Mouse (Mus musculus) CD4-positive, CD25-positive, alpha-beta regulatory T cell, adult 2 months (primary cell): ENCODE data around the gene H2-T24.
"Not testable (repeated sequence)": the region's sequence is repeated elsewhere in the genome, so short reads cannot be mapped to it uniquely, and the experiment has no call there.

Experiments used
- DNase-seq: peaks from one replicate; pipeline ENCODE4 v3.0.0-alpha.2; 2012; ENCODE audit warnings: low read depth, low spot score

H2-T24 gene

GRCm38 (mm10) chr17:36023710-36024654 lies 3.6 kb upstream of the H2-T24 start:
- DNase-seq, result peak; percentile 62

DNA sequence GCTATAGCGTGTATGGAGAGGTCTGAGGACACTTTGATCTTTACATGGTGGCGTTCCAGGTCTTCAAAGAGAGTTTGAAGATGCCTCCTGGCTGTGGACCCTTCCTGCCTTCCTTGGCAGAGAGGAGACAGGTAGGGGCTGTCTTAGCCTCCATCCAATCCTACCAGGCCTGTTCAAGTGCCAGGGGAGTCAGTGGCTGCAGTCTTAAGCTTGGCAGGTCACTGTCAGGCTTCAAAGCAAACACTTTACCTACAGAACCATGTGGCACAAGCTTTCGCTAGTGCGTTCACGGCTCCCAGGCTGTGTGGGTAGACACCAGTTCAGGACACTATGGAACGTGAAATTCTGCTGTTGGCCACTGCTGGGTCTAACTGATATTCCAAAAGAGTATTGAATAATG lies 2.6 kb upstream of the H2-T24 start:
- no peak for DNase-seq

DNA sequence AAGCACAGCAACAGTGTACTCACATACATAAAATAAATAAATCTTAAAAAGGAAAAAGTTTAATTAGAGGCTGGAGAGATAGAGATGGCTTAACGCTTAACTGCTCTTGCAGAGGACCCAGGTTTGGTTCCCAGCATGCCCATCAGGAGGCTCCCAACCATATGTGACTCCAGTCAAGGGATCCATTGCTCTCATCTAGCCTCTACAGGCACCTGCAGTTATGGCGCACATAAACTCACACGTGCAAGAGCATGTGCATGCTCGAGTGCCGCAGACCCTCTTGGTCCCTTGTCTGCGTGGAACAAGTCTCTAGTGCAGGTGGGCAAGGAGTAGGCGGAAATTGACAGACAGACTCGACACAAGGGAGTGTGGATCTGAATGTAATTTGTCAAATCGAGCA lies 1.7 kb upstream of the H2-T24 start:
- no peak for DNase-seq

GRCm38 (mm10) chr17:36021309-36021708 lies 949 bp upstream of the H2-T24 start:
- DNase-seq, result no peak

DNA sequence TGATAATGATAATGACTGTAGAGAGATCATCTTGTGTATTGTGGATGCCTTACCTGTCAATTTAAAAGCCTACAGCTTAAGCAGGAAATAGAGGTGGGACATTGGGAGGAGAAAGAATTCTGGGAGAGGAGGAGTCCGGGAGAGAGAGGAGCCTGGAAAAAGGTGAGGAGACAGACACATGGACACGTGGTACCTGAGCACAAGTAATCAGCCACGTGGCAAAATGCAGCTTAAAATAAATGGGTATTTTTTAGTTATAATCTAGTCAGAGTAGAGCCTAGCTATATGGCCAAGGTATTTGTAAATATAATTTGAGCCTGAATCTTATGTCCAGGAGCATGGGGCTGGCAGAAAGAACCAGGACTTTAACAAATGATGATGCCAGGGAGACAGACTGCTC lies 841 bp downstream of the H2-T24 start:
- no peak for DNase-seq

- DNase-seq, result no peak
Measured at GRCm38 (mm10) chr17:36018979-36019378, 1.4 kb downstream of the H2-T24 start.

DNA sequence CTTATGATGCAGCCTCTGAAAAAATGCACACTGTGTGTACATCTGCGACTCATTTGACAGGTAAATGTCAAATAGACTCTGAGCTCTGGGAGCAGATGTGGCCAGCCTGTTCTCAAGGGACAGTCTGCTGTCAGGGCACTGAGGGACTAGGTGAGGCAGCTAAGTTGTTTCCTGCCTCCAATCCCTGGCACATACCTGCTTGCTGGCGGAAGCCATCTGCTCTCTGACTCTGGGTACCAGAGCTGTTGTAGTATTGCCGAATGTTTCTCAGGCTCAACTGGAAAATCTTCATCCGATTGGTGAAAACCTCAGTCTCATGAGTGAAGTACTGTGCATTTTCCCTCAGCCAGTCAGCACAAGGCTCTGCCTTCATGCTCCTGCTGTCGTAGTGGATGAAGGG lies 3.3 kb downstream of the H2-T24 start:
- no peak for DNase-seq

GRCm38 (mm10) chr17:36014977-36015376 lies 5.4 kb downstream of the H2-T24 start:
- no peak for DNase-seq

GRCm38 (mm10) chr17:36004409-36004808 lies 16.0 kb downstream of the H2-T24 start:
- not testable (repeated sequence) for DNase-seq

DNA sequence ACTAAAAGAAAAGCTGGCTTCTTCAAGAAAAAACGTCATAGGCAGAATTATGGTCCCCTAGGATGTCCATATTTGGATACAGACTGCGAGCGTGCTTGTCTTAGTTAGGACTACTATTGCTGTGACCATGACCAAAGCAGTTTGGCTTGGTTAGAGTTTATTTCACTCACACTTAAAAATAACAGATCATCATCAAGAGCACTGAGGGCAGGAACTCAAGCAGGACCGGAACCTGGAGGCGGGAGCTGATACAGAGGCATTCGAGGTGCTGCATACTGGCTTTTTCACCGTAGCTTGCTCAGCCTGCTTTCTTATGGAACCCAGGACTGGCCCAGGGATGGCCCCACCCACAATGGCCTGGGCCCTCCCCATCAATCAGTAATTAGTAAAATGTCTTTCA lies 17.0 kb downstream of the H2-T24 start:
- DNase-seq, result peak; percentile 44

DNA sequence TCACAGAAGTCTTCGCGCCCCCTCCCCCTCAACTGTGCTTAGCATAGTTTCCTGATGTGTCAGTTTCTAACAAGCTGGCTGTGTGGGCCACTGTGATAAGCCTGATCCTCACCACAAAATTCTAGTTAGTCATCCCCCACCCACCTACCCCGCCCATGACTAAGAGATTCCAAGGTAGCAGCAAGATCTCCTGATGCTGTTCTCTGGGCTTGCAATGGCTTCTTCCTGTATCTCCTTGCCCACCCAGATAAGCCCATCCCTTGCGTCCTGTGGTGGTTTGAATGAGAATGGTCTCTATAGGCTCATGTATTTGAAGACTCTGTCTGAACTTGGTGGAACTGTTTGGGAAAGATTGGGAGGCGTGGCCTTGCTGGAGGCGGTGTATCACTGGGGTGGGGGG lies 18.4 kb downstream of the H2-T24 start:
- DNase-seq, result peak; percentile 69

GRCm38 (mm10) chr17:36001121-36001897 lies 19.1 kb downstream of the H2-T24 start:
- peak; percentile 80 for DNase-seq

DNA sequence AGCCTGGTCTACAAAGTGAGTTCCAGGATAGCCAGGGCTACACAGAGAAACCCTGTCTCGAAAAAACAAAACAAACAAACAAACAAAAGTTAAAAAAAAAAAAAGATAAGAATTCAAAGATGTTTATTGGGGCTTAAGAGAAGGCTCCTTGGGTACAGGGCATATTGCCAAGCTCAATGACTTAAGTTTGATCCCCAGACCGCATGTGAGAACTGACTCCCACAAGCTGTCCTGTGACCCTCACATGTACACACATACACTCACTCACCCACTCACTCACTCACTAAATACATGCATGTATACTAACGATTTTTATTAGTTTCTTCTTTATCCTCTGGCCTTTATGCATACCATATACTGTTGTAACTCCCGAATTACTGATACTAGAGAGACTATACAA lies 20.0 kb downstream of the H2-T24 start:
- DNase-seq, result peak; percentile 27

DNA sequence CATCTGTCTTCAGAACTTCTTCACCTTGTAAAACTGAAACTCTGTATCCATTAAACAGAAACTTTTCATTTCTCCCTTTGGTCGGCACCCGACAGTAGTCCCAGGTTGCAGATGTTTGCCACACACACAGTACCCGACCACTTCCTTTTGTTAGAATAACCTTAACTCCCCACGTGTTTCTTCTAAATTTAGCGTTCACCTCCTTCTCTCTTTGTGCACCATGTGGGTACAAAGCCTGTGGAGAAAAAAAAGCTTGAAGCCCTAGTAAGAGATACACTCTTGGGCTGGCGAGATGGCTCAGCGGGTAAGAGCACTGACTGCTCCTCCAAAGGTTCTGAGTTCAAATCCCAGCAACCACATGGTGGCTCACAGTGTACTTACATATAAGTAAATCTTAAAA lies 21.0 kb downstream of the H2-T24 start:
- peak; percentile 84 for DNase-seq

- DNase-seq, result peak; percentile 55
Measured at GRCm38 (mm10) chr17:35998545-35999305, 21.6 kb downstream of the H2-T24 start.

DNA sequence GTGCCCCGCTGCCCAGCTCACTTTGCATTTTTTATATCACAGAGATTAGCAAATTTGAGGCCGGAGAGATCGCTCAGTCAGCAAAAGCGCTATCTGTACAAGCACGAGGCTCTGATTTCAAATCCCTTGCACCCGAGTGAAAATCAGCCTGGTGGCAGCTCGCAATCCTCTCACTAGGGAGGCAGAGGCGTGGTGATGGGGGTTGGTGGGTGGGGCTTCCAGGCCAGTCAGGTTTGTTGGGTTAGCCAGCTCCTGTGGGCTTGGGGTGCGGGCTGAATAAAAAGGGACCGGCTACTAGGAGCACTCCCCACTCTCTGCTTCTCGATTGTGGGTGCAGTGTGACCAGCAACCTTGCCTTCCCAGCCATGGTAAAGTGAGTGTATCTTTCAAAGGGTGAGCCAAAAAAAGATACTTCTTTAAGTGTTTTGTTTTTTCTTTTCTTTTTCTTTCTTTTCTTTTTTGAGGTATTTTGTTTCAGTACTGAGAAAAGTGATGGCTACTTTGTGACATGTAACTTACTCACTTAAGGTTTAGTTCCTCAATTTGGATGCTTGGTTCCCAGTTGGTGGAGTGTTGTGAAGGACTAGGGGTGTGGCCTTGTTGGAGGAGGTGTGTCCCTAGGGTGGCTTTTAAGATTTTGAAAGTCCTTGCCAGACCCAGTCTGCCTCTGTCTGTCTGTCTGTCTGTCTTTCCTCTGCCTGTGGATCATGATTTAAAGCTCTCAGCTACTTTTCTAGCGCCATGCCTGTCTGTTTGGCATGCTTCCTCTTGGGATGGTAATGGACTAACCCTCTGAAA lies 22.4 kb downstream of the H2-T24 start:
- peak; percentile 78 for DNase-seq

- DNase-seq, result peak; percentile 98
Measured at GRCm38 (mm10) chr17:35996949-35997348, 23.4 kb downstream of the H2-T24 start.

DNA sequence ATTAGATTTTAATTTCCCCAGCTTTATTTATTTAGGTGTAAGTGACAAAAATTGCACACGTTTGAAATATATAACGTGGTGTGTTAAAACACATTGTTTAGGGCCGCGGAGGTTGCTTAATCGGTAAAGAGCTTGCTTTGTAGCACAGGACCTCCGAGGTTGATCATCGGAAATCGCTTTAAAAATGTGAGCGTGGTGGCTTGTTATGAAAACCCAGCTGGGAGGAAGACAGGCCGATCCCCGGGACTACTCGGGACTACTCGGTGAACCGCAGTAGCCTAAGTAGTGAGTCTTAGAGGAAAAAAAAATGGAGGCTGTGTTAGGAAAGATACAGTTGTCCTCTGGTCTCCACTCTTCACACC lies 25.5 kb downstream of the H2-T24 start:
- DNase-seq, result no peak

DNA sequence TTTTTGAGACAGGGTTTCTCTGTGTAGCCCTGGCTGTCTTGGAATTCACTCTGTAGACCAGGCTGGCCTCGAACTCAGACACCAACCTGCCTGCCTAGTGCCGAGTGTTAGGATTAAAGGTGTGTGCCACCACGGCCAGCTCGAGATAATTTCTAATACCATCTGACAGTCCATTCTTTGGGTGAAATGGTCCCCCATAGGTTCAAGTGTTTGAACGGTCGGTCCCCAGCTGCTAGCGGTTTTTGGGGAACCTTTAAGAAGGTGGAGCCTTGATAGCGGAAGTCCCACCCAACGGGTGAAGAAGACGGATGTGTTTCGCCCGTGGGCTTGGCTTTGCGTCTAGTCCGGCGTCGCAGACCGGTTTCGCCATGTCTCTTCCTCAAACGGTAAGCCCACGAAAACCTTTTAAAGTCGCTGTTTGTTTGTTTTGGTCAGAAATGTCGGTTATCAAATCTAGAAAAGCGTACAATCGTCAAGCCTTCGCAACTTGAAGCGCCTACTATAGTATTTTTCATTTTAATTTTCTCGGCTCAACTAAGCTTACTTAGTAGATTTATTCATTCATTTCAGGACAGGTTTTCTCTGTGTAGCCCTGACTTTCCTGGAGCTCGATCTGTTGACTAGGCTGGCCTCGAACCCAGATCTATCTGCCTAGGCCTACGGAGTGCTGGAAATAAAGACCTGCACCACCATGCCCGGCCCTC lies 26.0 kb downstream of the H2-T24 start:
- DNase-seq, result peak; percentile 84

- peak; percentile 94 for DNase-seq
Measured at GRCm38 (mm10) chr17:35993675-35994074, 26.7 kb downstream of the H2-T24 start.

GRCm38 (mm10) chr17:35991781-35992180 lies 28.6 kb downstream of the H2-T24 start:
- no peak for DNase-seq
